Mouse (Mus musculus) midbrain, embryonic 11.5 days (tissue): ENCODE data around the gene Cdh13. TPM values are rescaled to one million over a fixed set of nuclear protein-coding genes. Genes with fewer than 3 reads are reported as not detected.

Source experiments
- ATAC-seq: fragments of 200-750 bp; cut with Nextera tagmentation; 2 replicates; pipeline ENCODE4 v1.8.0; 2017; ENCODE audit warnings: moderate TSS enrichment, moderate library complexity; ENCODE audit not compliant: low FRiP score
- DNase-seq: peaks from one replicate; pipeline ENCODE4 v3.0.0; 2015; ENCODE audit warnings: low spot score; ENCODE audit errors: missing footprints
- H3K27ac ChIP-seq: fragments of 300-500 bp; sonication (generic); 2 replicates; pipeline ENCODE4 v1.5.1; 2014; ENCODE audit warnings: low read depth, low read length
- H3K27me3 ChIP-seq: fragments of 300-500 bp; sonication (generic); 2 replicates; pipeline ENCODE4 v1.6.1; 2014; ENCODE audit warnings: mild to moderate bottlenecking, low read length, moderate library complexity, mixed read lengths; ENCODE audit not compliant: control insufficient read depth, insufficient read depth
- H3K36me3 ChIP-seq: fragments of 300-500 bp; sonication (generic); 2 replicates; pipeline ENCODE4 v1.6.1; 2014; ENCODE audit warnings: mild to moderate bottlenecking, low read length, moderate library complexity, mixed read lengths; ENCODE audit not compliant: control insufficient read depth, insufficient read depth
- H3K4me1 ChIP-seq: fragments of 300-500 bp; sonication (generic); 2 replicates; pipeline ENCODE4 v1.6.1; 2014; ENCODE audit warnings: low read length; ENCODE audit not compliant: control insufficient read depth, insufficient read depth
- H3K4me2 ChIP-seq: fragments of 300-500 bp; sonication (generic); 2 replicates; pipeline ENCODE4 v1.6.1; 2014; ENCODE audit warnings: mild to moderate bottlenecking, moderate library complexity
- H3K4me3 ChIP-seq: fragments of 300-500 bp; sonication (generic); 2 replicates; pipeline ENCODE4 v1.5.1; 2014; ENCODE audit warnings: low read depth, low read length
- H3K9ac ChIP-seq: fragments of 300-500 bp; sonication (generic); 2 replicates; pipeline ENCODE4 v1.6.1; 2014; ENCODE audit warnings: low read length
- H3K9me3 ChIP-seq: fragments of 300-500 bp; sonication (generic); 2 replicates; pipeline ENCODE4 v1.6.1; 2016; ENCODE audit warnings: low read length; ENCODE audit not compliant: control insufficient read depth
- WGBS: fragments of 180-500 bp; shearing (Covaris S2); extraction: QIAGEN DNeasy Blood & Tissue Kit; methylation state at CpG from one replicate; pipeline ENCODE4 v1.1.7; 2014; 5-methylcytosine and 5-hydroxymethylcytosine counted together
- polyA plus RNA-seq: library from polyadenylated mRNA; unstranded; fragments of >200 nt; fragmentation: Nextera tagmentation; extraction: Ambion mirVana; gene quantifications from 2 replicates; pipeline ENCODE4 v1.2.1, GENCODE M21; 2014

Cdh13 gene
- polyA plus RNA-seq, 1 experiment from 2014 or later: 12.2 TPM

DNA sequence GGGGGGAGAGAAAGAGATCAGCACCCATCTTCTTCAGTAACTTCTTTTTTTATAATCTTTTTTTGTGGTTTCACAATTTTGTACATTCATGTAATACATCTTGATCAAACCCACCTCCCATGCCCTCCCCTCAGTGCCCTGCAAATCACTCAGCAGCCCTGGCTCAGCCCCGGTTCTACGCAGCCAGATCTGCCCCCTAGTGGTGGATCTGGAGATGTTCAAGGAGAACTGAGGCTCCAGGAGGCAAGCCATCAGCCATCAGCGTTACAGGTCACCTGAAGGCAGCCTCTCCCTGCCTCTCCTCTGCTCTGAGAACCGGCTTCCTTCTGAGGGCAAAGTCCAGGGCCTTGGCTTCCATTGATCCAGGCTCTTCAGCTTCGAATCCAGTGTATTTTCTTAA lies 696.3 kb downstream of the Cdh13 start:
- H3K9me3 ChIP-seq: no peaks in the 10 kb centered on the region
- DNase-seq: no peak
- H3K27ac ChIP-seq: no peak overlapping the region
- H3K4me3 ChIP-seq: no peak overlapping the region
- no peaks in the 10 kb centered on the region for H3K36me3 ChIP-seq
- H3K9ac ChIP-seq: no peak overlapping the region
- WGBS: 23% methylated on average over 5 of the region's 5 CpGs
- H3K4me1 ChIP-seq: no peaks in the 10 kb centered on the region
- no peak for ATAC-seq
- H3K27me3 ChIP-seq: no peaks in the 10 kb centered on the region
- no peak overlapping the region for H3K4me2 ChIP-seq

DNA sequence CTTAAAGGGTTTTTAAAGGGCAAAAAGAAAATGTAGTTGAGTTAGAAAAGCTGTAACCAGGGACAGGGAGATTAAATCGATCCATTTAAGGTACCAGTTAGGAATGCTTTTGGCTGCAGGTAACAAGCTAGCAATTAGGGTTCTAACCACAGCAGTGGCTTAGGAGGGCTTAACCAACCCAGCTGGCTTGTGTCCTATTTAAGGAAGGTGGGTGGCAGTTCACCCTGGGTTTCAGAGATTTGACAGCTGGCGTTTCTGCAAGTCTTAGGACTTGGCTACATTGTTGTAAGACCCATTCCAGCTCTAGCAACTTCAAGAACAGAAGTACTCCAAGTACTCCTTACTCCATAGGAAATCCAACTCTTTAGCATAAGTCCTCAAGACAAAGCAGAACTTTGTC lies 700.2 kb downstream of the Cdh13 start:
- H3K4me2 ChIP-seq: no peak overlapping the region
- 70% methylated on average over 2 of the region's 2 CpGs for WGBS
- ATAC-seq: no peak
- no peaks in the 10 kb centered on the region for H3K27me3 ChIP-seq
- no peaks in the 10 kb centered on the region for H3K36me3 ChIP-seq
- no peak overlapping the region for H3K9ac ChIP-seq
- no peak overlapping the region for H3K27ac ChIP-seq
- no peak for DNase-seq
- no peaks in the 10 kb centered on the region for H3K9me3 ChIP-seq
- no peak overlapping the region for H3K4me3 ChIP-seq
- no peaks in the 10 kb centered on the region for H3K4me1 ChIP-seq

DNA sequence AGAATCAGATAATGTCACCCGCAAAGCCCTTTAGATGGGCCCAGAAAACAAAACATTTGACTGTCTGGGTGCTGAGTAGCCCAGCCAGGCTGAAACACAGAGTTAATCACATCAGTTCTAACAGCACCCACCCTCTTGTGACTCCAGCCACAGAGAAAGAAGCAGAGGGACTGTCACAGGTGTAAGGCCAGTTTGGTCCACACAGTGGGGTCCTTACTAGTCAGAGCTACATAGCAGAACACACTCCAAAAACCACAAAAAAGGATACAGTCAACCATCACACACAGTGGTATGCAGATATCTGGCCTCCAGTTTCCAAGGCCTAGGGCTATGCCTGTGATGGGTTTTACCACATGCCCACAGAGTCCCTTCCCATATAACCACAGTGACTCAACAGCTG lies 703.3 kb downstream of the Cdh13 start:
- no peak for ATAC-seq
- H3K9ac ChIP-seq: no peak overlapping the region
- WGBS: 71% methylated on average over 1 of the region's 1 CpGs

DNA sequence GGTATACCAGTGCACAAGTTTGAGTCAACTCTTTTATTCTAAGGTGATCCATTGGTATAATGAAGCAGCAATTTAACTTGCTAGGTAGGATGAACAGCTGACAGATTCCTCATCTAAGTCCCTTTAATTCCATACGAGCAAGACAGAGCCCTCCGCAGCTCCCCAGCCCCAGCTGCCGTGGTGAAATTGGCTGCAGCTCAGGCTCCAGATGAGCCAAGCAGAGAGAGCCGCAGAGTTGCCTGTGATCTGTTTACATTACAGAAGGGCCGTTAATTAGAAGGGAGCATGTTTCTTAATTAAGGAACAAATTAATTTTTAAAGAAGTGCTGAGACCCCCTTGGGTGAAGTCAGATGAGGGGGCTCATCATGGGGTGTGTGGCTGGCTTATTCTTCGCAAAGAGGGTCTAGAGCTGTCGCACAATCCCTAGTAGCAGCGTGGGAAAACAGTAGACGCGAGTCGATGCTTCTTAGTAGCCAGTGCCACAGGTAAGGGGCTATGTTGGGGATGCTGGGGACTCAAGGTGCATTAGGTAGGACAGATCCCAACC lies 712.2 kb downstream of the Cdh13 start:
- 84% methylated on average over 11 of the region's 11 CpGs for WGBS
- DNase-seq (no peak), ATAC-seq (no peak)

More for the DNA sequence above, 703.3 kb downstream of the Cdh13 start:
- Histone ChIP-seq H3K4me1 (no peaks in the 10 kb centered on the region), H3K9me3 (no peaks in the 10 kb centered on the region), H3K36me3 (no peaks in the 10 kb centered on the region), H3K27me3 (no peaks in the 10 kb centered on the region), H3K27ac (no peak overlapping the region), H3K4me3 (no peak overlapping the region), H3K4me2 (no peak overlapping the region)
- DNase-seq: no peak

DNA sequence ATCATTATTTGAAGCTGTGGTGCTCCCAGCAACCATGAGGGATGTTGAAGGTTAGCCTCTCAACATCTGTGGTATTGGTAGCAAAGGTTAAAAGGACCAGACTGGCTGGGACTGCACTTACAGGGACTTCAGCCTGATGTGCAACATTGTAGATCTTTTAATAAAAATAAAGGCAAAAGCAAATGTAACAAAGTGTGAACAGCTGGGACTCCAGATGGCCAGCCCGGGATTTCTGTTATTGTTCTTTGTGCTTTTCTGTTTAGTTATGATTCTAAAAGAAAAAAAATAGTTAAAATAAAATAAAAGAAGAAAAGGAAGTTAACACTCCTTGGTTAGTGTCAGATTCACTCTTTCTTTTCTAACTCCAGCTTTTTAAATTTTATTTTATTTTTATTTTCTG lies 717.1 kb downstream of the Cdh13 start:
- no peaks in the 10 kb centered on the region for H3K4me1 ChIP-seq
- no peak overlapping the region for H3K27ac ChIP-seq
- H3K4me2 ChIP-seq: no peak overlapping the region
- ATAC-seq (no peak), DNase-seq (no peak)
- no peak overlapping the region for H3K9ac ChIP-seq
- no peaks in the 10 kb centered on the region for H3K9me3 ChIP-seq
- H3K36me3 ChIP-seq: no peaks in the 10 kb centered on the region
- WGBS: 83% methylated on average over 1 of the region's 1 CpGs
- H3K4me3 ChIP-seq: no peak overlapping the region
- H3K27me3 ChIP-seq: no peaks in the 10 kb centered on the region

More for the DNA sequence above, 712.2 kb downstream of the Cdh13 start:
- Histone ChIP-seq H3K4me2 (no peak overlapping the region), H3K9me3 (no peaks in the 10 kb centered on the region), H3K27me3 (no peaks in the 10 kb centered on the region), H3K9ac (no peak overlapping the region), H3K4me3 (no peak overlapping the region), H3K36me3 (no peaks in the 10 kb centered on the region), H3K27ac (no peak overlapping the region), H3K4me1 (no peaks in the 10 kb centered on the region)

DNA sequence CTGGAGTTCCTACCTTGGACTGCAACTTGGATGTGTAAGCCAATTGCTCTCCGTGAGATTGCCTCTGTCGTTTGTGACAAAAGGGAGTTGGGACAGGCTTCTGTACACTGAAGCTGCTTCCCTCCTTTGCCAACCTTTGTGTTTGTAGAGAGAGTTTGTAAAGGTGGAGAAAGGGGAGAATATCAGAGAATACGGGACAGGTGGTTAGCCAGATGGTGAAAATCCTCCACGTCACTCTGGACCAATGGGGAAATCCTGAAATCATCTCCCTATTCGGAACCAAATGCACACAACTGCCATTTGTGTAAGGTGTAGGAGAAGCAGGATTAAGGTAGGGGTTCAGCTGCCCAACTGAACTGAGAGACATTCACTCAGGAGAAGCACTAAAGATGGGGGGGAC lies 721.3 kb downstream of the Cdh13 start:
- no peak overlapping the region for H3K4me2 ChIP-seq
- ATAC-seq (no peak), DNase-seq (no peak)
- no peak overlapping the region for H3K9ac ChIP-seq
- no peaks in the 10 kb centered on the region for H3K27me3 ChIP-seq
- H3K4me1 ChIP-seq: no peaks in the 10 kb centered on the region
- no peak overlapping the region for H3K4me3 ChIP-seq
- WGBS: 87% methylated on average over 5 of the region's 5 CpGs
- no peaks in the 10 kb centered on the region for H3K9me3 ChIP-seq
- no peak overlapping the region for H3K27ac ChIP-seq
- H3K36me3 ChIP-seq: no peaks in the 10 kb centered on the region

DNA sequence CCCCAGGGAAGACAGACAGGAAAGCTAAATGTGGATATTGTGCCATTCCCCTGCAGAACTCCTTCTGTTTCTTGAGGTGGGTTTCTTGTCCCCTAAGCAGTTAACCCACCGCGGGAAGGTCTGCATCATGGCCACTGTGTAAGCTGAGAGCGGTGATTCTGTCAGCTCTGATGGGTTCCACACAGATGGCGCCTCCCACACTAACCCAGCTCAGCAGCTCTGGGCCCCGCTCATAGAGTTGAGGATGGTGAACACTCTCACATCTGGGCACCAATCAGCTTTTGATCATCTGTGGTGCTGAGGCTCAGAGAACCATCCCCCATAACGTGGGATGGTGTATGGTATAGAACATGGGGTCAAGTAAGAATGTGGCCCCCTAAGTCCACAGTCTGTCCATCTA lies 735.1 kb downstream of the Cdh13 start:
- DNase-seq (no peak), ATAC-seq (no peak)
- Histone ChIP-seq H3K27me3 (no peaks in the 10 kb centered on the region), H3K36me3 (no peaks in the 10 kb centered on the region), H3K4me2 (no peak overlapping the region), H3K9ac (no peak overlapping the region), H3K4me3 (no peak overlapping the region), H3K27ac (no peak overlapping the region), H3K4me1 (no peaks in the 10 kb centered on the region), H3K9me3 (no peaks in the 10 kb centered on the region)
- 89% methylated on average over 6 of the region's 6 CpGs for WGBS

DNA sequence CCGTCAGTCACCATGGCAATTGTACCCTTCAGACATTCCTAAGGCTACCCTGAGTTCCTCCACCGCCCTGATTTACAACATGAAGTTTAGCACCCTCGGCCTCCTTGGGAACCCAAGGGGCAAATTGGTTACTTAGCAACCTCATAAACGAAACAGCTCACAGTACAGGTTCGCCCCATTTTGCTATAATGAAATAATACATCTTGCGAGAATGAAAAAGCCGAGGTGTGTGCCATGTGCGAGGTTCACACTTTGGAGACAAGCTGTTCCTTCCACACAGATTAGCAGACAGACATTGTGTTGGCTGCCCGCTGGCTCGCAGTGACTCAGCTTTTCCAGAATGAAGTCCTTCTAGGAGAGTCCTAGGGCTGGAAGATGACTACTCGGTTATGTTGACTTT lies 737.2 kb downstream of the Cdh13 start:
- Histone ChIP-seq H3K9me3 (no peaks in the 10 kb centered on the region), H3K27ac (no peak overlapping the region), H3K4me2 (no peak overlapping the region), H3K36me3 (no peaks in the 10 kb centered on the region), H3K4me3 (no peak overlapping the region), H3K27me3 (no peaks in the 10 kb centered on the region), H3K9ac (no peak overlapping the region), H3K4me1 (no peaks in the 10 kb centered on the region)
- 82% methylated on average over 11 of the region's 11 CpGs for WGBS
- ATAC-seq (no peak), DNase-seq (no peak)

DNA sequence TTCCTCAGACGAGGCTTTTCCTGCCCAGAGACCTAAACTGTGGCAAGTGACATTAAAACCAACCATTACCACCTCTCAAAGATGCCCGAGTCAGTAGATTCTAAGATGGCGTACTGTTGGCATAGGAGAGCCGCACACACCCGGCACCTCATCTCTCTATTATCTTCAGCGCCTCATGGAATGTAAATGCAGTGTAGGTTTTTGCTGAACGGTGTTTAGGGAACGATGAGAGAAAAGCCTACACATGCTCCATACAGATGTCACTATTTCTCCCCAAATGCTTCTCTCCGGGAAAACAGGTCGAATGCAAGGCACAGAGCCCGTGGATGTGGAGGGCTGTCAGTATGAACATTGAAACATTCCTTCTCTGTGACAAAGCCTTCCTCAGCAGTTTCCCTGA lies 737.9 kb downstream of the Cdh13 start:
- ATAC-seq: no peak
- WGBS: 92% methylated on average over 11 of the region's 11 CpGs
- Histone ChIP-seq H3K36me3 (no peaks in the 10 kb centered on the region), H3K27ac (no peak overlapping the region), H3K4me1 (no peaks in the 10 kb centered on the region), H3K9ac (no peak overlapping the region), H3K4me2 (no peak overlapping the region), H3K9me3 (no peaks in the 10 kb centered on the region), H3K4me3 (no peak overlapping the region), H3K27me3 (no peaks in the 10 kb centered on the region)
- no peak for DNase-seq
